Mouse (Mus musculus): Measurements from ENCODE around the gene Hikeshi. TPM values are rescaled to one million over a fixed set of nuclear protein-coding genes. Genes with fewer than 3 reads are reported as not detected.

Gene Hikeshi
- polyA plus RNA-seq (2012; rRNA removed) = 17.9 and 22.1 TPM in 2 replicates

DNA sequence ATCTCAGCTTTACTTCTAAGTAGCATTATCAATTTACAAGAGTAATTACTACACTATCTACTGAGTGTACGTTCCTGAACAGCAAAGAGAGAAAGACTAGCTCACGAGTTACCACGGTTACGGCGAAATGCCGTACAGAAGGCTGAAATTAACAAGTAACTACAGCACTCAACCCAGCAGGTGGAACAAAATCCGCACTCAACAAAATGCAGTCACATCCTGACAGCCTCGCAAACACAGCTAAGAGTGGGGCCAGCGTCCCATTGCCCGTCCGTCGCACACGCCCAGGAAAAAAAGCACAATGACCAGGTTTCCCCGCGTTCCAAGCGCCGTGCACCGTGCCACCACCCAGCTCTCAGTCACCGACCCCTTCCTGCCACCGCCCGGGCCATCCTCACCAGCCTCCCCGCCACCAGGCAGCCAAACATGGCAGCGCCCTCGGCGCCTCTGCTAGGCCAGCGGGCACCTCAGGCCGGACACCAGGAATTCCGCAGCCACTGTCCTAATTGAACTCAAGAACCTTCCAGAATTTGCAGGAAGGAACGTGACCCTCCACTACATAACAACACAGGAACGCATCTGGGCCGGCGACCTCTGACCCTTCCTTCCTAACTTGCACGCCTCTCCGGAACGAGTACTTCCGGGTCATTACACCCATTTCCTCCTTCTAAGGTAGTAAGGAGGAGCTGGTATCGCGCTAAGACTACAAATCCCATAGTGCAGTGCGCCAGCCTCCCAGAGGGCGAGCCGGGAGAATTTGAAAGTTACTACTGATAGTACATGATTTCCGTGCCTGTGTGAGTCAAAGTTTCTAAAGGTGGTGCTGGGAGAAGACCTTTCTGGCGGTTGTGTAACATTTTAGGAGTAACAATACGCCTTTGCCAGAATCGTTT, at the start of gene Hikeshi:
Hikeshi (minus strand) TSS at position 634 of the 893 bp plus-strand sequence.

DNA sequence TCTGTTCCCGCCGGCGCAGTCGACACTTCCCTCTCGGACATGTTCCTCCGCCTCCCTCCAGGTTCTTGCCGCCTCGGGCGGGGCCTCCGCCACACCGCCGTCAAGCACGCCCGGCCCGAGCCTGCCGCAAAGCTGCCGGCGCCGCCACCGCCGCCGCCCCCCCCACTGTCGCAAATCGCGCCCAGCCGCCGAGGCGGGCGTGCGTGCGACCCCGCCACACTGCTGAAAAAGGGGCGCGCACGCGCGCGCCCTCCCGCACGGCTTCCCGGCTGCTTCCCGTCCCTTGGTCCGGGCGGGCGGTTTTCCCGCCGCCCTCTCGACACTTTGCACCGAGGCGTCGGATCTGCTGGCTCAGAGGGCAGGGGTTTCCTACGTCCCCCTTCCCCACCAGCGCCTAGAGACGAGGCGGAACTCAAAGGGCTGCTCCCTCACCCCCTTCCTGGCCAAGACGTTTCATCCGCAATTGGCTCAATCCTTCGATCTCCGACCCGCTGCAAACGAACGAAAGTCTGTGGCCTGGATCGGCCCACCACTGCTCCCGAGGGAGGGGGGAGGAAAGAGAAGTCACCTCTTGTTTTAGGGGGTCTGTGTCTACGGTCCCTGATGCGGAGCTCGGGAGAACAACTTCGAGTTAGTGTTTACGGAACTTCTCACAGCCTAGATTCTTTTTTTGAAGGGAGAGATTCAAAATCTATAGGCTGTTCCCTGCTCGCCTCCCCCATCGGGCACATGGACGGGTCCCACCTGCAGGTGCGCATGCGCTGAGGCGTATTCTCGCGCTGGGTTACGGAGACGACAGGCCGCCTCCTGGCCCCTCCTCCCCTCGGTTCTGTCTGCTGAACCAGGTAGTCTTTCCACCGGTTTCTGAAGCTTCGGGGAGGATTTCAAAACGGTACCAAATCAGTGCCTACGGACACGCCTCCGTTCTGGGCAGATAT, 39.8 kb upstream of the Hikeshi start, which contains the start of gene Eed:
Eed (minus strand) TSS at position 499 of the 938 bp plus-strand sequence.

DNA sequence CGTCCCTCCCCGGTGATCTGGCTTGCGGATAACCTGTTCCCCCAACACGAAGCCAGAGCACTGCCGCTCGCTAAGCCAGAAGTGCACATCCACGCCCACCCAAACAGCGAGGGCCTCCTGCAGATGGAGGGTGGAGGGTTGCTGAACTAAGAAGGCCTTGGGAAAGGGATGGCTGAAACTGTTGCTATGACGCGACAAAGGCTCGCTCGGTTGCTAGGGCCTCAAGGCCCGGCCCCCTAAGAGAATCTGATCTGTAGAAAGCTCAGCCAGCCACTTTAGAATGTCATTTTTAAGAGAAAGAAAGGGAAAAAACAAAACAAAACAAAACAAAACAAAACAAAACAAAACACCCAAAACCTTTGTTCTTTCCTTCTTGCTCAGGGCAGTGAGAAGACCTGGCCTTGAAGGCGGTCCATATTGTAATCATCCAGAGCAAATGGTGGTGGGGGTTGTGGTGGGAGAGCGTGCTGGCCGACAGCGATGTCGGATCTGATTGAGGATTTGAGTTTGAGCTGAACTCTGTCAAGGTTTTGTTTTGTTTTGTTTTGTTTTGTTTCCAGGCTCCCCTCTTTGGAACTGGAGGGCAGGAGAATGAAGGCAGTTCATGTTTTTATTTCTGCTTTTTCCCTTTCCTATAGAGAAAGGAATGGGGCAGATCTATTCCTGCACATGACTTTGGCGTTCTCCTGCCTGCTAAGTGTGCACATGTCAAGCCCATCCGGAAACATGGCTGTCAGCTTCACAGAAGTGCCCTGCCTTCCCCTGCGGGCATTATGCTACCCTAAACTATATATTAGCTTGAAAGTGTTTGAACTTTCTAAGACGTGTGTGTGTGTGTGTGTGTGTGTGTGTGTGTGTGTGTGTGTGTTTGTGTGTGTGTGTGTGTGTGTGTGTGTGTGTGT, 37.3 kb downstream of the Hikeshi start, which contains the start of gene Ccdc81:
Ccdc81 (minus strand) TSS at position 188 of the 902 bp plus-strand sequence.

Other genes with a start within 250 kb of the Hikeshi start
- gene Ccdc81, start 37.6 kb downstream of the Hikeshi start, polyA plus RNA-seq (2012; rRNA removed) = not detected in 2 replicates
- 2.5 and 3.0 TPM in 2 replicates for gene Eed, start 39.8 kb upstream of the Hikeshi start, polyA plus RNA-seq (2012; rRNA removed)
- gene Picalm, start 189.0 kb upstream of the Hikeshi start, polyA plus RNA-seq (2012; rRNA removed) = 11.1 and 16.4 TPM in 2 replicates